Mouse (Mus musculus) layer of hippocampus, adult 11-12 months (tissue): ENCODE data around the gene Tmem256.

Experiments used
- DNase-seq: peaks from one replicate; pipeline ENCODE4 v3.0.0; 2022; ENCODE audit warnings: low spot score

The Tmem256 gene

DNA sequence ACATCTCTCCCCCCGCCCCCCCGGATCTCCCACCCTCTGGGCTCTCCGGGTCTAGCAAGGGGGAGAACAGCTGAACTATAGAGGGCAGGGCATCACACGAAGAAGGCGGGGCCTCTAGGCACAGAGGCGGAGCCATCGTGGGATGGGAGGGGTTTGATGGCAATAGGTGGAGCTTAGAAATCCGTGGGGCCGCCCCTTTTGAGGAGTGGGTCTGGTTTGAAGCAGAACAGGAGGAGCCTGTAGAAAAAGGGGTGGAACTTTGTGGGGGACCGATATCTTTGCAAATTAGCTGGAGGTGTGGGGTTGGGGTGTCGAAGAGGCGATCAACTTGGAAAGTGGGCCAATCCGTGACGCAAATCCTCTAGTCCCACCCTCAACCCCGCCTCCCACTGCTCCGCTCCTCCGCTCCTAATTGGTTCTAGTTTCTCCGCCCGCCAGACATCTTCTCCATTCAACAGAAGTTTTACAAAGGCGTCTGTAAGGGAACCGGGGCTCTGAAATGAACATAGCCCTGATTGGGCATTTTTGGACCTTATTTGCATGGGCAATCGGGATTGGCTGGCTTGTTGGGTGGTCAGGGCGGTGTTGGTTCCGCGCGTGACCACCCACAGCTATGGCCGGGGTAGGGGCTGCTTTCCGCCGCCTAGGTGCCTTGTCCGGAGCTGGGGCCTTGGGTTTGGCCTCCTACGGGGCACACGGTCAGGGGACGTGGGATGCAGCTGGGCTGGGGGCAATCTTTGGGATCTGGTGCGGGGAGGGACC is at the start of gene Tmem256:
Gene Tmem256, plus strand, starts transcription at position 563 of the 762 bp plus-strand sequence.
- peak; percentile 97 for DNase-seq

DNA sequence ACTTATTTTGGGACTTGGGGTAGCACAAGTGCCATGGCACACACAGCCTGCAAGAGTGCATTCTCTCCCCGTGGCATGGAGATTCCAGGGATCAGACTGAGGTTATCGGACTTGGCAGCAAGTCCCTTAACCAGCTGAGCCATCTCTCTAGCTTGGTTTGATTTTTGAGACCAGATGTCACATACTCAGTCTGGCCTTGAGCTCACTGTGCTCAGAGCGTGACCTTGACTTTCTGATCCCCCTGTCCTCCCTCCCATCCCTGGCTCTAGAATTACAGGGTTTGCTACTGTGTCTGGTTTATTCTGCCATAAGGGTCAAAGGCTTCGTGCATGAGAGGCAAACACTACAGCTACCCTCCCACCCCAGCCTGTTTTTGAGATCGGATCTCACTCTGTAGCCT is 48.9 kb upstream of the Tmem256 start:
- DNase-seq: no peak

DNA sequence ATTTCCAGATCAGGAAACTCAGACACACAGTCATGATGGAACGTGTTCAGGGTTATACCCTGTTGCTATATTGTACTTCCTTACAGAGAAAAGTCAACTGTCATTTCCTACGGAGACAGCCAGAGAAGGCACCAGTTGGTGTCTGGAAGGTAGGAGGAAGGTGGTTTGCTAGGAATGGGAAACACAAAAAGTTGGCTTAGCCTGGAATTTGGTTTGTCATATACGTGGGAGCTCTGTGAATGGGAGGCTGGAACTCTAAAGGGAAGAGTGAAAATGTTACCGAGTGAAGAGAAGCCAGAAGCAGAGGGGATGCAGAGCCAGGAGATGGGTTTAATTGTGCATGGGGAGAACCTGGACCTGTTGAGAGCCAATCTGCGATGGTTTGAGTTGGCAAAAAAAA is 46.9 kb upstream of the Tmem256 start:
- DNase-seq: no peak

DNA sequence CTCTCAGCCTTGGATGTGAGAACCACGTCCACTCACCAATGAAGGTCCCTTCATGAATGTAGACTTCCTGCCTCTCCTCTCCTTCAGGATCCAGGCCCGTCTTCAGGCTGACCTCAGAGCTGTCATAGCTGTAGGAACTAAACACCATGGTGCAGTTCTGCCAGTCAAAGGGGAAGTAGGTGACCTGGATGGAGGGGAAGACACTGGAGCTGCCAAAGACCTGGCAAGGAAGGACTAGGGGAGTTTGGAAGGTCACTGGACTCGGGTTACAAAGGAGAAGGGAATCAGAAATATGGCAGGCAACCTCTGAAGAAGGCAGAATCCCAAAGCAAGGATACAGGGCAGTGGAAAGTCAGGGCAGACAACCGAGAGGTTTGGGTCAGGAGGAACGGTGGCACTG is 44.9 kb upstream of the Tmem256 start:
- DNase-seq: no peak

DNA sequence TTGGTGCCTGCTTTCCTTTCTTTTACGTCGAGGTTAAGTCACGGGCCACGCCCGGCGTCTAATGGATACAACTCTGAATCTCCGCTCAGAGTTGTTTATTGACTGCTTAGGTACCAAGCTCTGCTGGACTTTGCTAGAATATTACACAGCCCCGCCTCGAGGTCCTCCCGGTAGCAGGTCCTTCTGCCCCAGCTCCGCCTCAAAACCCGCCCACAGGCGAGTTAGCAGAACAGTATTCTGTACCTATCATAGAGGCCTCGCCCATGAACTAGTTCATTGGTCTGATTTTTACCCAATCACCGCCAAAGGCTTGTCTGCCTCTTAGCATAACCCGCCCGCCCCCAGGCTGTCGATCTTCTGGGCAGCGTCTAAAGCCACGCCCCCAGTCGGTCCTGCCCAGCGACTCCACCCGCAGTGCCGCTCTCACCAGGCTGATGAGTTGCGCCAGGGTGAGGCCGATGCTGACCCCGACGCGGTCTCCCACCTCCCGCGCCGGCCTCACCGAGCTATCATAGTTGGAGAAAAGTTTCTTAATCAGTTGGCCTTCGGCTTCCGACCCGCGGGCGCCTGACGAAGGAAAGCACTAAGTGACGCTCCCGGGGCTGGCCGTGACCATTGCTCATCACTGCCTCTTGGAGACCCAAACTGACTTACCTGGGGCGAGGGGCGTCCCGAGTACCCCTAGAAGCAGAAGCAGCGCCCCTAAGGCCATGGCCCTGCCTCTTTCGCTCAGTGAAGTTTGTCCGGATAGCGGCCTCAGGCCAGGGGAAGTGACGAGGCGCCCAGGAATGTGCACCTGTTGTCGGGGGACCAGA is 42.9 kb upstream of the Tmem256 start, which contains the start of gene Chrnb1:
Gene Chrnb1, minus strand, starts transcription at position 776 of the 815 bp plus-strand sequence.
- peak; percentile 93 for DNase-seq

DNA sequence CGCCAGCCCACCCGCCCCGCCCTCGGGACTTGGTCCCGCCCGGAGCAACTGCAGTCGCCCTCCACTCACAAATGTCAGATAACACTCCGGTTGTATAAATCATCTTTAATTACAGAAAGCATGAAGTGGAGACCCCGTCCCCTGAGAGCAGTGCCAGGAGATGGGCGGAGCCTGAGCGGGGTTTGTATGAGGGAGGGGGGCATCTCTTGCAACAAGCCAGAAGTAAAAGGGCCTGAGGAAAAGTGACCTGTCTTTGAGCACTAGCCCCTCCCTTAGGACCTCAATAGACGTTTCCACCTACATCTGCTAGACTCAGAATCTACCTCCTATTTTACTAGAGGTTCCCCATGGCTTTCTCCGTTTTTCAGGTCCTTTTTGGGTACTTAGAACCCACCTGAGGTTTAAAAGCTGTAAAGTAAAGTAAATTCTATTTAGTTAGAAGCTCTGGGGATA is 42.3 kb upstream of the Tmem256 start:
- no peak for DNase-seq

DNA sequence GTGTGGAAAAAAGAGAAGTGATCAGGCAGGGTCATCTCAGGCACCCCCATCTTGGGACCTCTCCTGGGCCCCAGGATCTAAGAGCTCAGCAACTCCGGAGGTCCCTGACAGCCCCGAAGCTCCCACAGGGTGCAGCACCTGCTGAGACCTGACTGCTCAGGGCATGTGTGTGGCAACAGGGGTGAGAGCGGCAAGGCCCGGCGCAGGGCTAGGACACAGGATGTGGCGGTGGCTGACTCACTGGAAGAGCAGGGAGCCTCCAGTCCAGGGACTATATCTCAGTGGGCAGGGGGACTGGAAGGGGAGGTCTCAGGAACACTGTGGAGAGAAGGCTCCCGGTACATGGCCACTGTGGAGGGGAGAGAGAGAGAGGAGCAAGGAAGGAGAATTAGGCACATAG is 40.4 kb upstream of the Tmem256 start:
- no peak for DNase-seq

DNA sequence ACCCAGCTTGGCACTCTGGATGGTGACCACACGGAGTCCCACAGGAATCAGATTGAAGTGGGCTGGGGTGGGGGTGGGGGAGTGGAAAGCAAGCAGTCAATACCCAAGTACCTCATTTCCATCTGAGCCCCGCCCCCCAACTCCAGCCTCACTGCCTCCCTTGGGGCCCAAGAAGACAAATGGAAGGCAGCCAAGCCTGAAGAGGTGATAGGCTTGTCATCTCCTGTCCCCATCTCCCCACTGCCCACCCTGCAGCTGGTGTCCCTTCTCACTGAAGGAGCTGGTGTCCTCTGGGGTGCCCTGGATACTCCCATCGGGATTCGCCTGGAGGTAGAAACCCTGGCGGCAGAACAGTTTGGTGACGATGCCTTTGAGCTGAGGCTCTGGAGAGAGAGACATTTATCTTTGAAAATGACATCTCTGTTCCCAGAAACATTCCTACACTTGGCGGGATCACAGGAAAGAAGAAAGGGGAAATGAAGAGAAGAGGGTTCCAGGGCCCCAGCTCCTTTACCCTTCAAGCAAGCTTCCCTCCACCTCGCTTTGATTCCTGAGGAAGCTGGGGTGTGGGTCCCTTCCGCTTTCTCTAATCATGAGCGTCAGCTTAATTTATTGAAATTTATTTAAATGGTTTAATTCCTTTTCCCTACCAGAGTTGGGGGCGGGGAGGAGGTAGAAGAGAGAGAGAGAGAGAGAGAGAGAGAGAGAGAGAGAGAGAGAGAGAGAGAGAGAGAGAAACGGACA is 38.7 kb upstream of the Tmem256 start:
- no peak for DNase-seq

DNA sequence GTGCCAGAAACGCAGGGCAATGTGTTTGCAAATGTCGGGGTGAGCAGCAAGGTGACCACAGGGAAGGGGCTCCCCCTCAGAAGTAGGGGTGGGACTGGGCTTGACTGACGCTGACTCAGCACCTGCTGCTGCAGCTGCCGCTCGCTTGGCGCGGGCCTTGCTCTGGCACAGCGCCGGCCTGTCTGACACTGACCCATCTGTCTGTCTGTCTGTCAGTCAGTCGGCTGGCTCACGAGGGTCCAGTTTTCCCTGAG is 38.2 kb upstream of the Tmem256 start:
- DNase-seq: no peak

DNA sequence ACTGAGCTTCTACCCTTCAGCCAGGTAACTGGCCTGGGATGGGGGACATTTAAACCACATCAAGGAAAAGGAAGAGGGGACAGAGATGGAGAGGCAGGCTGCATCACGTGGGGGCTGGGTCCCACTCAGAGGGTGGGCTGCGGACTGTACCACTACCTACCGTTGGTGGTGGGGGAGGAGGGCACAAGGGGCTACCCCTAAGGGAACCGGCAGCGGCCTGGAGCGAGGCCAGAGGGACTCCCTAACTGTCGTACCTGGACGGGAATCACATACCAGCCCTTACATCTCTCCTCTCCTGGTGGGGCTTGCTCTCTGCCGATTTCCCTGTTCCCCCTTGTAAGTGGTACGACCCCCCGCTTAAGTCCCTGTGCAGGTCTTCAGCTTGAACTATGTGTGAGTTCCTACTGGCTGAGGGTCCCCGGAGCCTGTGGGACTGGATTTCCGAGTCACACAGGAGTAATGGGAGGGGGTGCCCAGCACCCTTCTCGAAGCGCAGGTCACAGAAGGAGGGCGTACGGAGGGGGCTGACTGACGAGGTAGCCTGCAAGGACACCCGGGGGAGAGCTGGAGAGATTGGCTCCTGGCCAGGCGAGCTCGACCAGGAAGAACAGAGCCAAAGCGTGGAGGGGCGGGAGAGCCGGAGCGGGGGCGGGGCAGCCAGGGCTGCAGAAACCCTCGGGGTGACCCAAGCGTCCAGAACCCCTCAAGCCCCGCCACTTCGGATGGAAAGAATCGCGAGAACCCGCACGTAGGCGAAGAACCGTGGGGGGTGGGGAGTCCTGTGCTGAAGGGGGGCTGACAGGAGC is 37.7 kb upstream of the Tmem256 start:
- DNase-seq: peak; percentile 47

DNA sequence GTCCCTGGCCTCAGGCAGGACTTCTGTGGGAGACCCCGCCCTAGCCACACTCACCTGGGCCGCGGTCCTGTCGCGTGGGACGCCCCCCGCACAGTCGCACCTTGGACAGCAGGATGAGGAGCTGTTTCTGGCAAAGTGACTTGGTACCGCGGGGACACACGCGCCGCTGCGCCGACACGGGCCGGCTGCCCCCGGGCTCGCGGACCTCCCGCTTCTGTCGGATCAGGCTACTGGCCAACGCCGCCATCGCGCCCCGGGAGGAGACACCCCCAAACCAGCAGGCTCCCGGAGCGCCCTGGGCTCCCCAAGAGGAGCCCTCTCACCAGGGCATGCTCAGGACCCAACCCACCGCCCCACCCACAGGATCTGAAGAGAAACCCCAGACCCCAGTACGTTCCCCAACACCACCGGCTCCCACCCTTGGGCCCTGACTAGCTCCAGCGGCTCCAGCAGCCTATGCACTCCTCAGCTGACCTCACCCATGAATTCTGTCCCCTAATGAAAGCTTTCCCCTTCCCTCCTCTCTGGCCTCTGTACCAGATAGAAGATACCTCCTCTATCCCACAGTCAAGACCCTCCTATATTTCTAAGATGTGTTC is 36.8 kb upstream of the Tmem256 start, which contains the start of gene Fgf11:
Gene Fgf11, minus strand, starts transcription at position 479 of the 599 bp plus-strand sequence.
- no peak for DNase-seq

DNA sequence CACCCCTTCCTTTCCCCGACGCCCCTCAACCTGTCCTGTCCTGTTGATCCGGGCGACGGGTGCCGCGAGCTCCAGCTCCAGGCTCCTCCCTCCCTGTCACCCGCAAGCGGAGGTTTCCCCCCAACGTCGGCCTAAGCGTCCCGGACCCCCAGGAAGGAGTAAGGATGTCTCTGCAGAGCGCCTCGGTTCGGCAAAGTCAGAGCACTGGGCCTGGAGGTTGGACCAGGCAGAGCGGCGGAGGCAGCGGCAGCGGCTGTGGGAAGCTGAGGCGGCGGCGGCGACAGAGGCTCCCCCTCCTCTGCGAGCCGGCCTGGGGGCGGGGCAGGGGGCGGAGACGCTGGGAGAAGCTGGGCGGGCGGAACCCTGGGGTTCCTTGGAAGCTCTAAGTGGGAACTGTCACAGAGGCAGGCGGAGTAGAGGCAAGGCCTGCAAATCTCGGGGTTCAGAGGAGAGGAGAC is 35.6 kb upstream of the Tmem256 start:
- peak; percentile 76 for DNase-seq

DNA sequence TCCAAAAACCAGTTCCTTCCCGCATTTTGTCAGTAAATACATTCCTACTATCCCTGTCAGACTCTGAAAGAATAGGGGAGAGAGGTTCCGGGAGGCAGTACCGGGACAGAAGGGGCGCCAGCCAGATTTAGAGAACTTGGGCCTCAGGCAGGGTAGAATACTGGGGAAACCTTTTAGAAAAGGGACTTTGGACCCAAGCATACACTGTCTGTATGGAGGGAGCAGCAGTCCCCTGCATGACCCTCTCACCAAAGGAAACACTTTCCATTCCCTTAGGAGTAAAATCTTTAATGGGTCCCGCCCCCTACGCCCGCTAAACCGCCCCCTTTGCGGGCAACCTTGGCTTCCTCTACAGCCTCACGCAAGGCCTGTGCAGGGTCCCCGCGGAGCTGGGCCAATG is 35.0 kb upstream of the Tmem256 start:
- DNase-seq: no peak

DNA sequence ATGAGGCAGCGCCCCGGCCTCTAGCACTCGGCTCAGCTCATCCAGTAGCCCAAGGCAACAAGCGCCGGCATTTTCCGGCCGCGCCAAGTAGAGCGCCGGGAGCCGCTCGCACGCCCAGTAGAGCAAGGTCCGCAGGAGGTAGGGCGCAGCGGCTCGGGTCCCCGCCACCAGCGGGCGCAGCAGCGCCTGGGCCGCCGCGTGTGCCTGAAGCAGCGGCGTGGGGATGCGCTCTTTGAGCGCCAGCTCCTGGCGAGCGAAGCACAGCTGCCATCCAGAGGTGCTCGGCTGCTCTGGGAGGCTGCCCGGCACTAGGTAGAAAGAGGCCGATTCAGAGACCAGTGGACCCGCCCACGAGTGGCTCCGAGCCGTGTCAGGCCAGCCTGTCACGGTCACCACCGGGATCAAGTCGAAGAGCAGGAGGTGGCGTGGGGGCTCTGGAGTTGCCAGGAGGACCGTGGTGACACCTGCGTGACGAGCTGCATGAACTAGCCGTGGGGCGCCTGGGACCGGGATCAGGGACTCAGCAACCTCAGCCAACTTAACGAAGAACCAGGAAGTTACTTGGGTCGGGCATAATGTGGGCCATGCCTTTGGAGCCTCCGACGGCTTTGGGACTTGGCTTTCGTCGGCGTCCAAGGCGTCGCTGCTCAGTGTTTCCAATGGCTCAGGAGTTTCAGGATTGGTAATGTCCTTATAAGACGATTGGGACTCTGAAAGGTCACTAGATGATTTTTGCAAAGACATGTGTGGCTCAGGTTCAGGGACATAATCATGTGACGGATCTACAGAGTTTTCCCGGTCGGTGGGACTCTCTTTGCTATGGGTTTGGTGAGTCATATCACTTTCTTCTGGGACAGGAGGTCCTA is 34.3 kb upstream of the Tmem256 start:
- peak; percentile 60 for DNase-seq

DNA sequence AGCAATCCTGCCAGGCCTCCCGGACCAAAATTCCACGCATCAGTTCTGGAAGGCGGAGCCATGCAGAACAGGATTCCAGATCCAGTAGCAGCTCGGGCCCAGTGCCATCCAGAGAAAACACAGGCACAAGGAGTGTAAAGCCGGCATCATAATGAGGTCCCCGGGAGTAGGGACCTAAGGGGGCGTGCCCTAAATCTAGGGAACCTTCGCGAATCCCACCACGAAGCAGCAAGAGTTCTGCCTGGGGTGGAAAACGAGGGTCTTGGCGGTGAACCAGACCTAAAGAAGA is 33.7 kb upstream of the Tmem256 start:
- DNase-seq: no peak

DNA sequence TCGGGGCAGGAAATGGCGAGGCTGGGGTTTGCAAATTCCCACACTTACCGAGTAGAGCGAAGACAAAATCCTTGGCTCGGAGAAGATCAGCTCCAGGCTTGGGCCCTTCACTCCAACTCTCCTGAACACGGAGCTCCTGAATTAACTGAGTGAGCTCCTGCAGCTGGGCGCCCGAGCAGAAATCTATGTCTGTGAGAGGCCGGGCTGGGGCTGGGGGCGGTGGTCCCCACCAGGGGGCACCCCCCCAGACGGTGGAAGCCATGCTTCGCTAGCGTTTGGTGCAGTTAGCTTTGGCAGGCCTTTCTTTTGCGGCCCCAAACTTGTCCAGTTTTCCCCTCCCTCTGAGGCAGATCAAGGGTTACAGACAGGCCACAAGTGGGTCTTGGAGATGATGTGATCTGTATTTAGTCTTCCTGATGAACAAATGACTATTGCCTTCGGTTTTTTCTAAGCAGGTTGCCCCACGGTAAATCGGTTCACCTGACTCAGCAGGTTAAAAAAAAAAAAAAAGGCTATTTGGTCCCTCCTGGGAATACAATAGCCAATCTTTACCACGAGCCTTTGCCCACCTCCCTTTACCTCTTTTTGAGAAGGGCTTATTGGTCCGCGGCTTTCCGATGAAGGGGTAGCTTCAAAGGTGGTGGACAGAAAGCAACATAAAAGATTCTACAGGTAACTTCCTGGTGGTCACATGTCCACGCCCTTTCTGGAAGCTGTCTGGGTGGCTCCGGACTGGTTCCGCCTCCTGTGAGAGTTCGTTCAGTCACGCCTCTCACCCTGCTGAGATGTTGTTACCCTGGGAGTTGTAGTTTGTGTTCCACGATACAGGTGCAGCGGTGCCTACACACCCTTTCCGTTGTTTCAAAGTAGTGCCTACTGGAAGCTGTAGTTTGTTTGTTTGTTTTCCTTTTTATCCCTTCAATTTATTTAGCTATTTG is 33.1 kb upstream of the Tmem256 start, which contains the start of gene Tmem102:
Gene Tmem102, minus strand, starts transcription at position 653 of the 938 bp plus-strand sequence.
- DNase-seq: no peak

DNA sequence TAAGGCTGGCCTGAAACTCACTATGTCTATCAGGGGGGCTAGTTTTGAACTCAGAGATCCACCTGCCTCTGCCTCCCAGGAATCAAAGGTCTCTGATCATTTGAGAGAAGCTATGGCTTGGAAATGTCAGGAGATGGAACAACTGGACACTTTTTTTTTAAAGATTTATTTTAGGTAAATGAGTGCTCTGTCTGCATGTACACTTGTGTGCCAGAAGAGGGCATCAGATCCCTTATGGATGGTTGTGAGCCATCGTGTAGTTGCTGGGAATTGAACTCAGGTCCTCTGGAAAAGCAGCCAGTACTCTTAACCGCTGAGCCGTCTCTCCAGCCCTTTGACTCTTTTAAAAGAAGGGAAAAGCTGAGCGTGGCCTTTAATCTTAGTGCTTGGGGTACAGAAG is 31.9 kb upstream of the Tmem256 start:
- DNase-seq: no peak

DNA sequence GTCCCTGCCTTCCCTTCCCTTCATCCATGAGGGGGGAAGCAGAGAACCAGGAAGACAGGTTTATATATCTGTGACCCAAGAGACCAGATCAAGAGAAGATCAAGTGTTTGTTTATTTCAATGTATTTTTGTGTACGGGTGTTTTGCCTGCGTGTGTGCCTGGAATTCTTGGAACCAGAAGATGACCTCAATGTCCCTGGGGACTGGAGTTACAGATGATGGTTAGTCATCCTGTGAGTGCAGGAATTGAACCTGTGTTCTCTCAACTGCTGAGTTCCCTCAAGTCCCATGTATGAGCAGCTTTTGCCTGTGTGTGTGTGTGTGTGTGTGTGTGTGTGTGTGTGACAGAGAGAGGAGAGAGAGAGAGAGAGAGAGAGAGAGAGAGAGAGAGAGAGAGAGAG is 30.7 kb upstream of the Tmem256 start:
- no peak for DNase-seq

DNA sequence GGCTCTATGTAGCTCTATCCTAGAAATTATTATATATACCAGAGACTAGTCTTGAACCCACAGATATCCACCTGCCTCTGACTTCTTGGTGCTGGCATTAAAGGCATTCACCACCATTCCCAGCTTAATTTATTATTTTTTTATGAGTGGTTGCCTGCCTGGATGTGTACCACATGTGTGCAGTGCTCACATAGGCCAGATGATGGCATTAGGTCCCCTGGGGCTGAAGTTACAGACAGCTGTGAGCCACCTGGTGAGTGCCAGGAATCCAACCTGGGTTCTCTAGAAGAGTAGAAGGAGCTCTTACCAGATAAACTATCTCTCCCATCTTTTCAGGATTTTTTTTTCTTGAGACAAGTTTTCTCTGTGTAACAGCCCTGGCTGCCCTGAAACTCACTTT is 28.0 kb upstream of the Tmem256 start:
- no peak for DNase-seq
